Mouse (Mus musculus) neural tube, embryonic 14.5 days (tissue): ENCODE measurements around the gene Dip2c. TPM values are rescaled to one million over a fixed set of nuclear protein-coding genes. Genes with fewer than 3 reads are reported as not detected.

ENCODE experiments used
- ATAC-seq: fragments of 200-750 bp; cut with Nextera tagmentation; 2 replicates; pipeline ENCODE4 v1.8.0; 2017; ENCODE audit warnings: low read depth, mild to moderate bottlenecking, moderate TSS enrichment, moderate library complexity
- H3K27ac ChIP-seq: fragments of 300-500 bp; sonication (generic); 2 replicates; pipeline ENCODE4 v1.5.1; 2014; ENCODE audit warnings: low read depth, mild to moderate bottlenecking, control low read depth, low read length, moderate library complexity, mixed read lengths
- H3K27me3 ChIP-seq: fragments of 300-500 bp; sonication (generic); 2 replicates; pipeline ENCODE4 v1.6.1; 2014; ENCODE audit warnings: low read length; ENCODE audit not compliant: control insufficient read depth, insufficient read depth
- H3K36me3 ChIP-seq: fragments of 300-500 bp; sonication (generic); 2 replicates; pipeline ENCODE4 v1.6.1; 2014; ENCODE audit warnings: low read length, mixed read lengths; ENCODE audit not compliant: control insufficient read depth, insufficient read depth
- H3K4me1 ChIP-seq: fragments of 300-500 bp; sonication (generic); 2 replicates; pipeline ENCODE4 v1.6.1; 2014; ENCODE audit warnings: low read length; ENCODE audit not compliant: control insufficient read depth, insufficient read depth
- H3K4me2 ChIP-seq: fragments of 300-500 bp; sonication (generic); 2 replicates; pipeline ENCODE4 v1.6.1; 2014; ENCODE audit warnings: mild to moderate bottlenecking, low read depth, low read length, control low read depth
- H3K4me3 ChIP-seq: fragments of 300-500 bp; sonication (generic); 2 replicates; pipeline ENCODE4 v1.5.1; 2014; ENCODE audit warnings: low read depth, low read length, control low read depth, mixed read lengths
- H3K9ac ChIP-seq: fragments of 300-500 bp; sonication (generic); replicated peaks from 2 replicates; pipeline ENCODE4 v1.6.1; 2014; ENCODE audit warnings: low read depth, mild to moderate bottlenecking, control low read depth, low read length, mixed read lengths
- H3K9me3 ChIP-seq: fragments of 300-500 bp; sonication (generic); 2 replicates; pipeline ENCODE4 v1.6.1; 2016; ENCODE audit warnings: low read length; ENCODE audit not compliant: control insufficient read depth
- WGBS: fragments of 180-500 bp; shearing (Covaris S2); extraction: QIAGEN DNeasy Blood & Tissue Kit; methylation state at CpG from one replicate; pipeline ENCODE4 v1.1.7; 2014; 5-methylcytosine and 5-hydroxymethylcytosine counted together
- polyA plus RNA-seq: library from polyadenylated mRNA; unstranded; fragments of >200 nt; fragmentation: Nextera tagmentation; extraction: Ambion mirVana; gene quantifications from 2 replicates; pipeline ENCODE4 v1.2.1, GENCODE M21; 2014

The Dip2c gene
- polyA plus RNA-seq, 1 experiment from 2014 or later: 24.0 TPM

- H3K4me2 ChIP-seq: no peak overlapping the region
- no peaks in the 10 kb centered on the region for H3K9me3 ChIP-seq
- no peak for ATAC-seq
- H3K9ac ChIP-seq: no peak overlapping the region
- H3K4me1 ChIP-seq: no peaks in the 10 kb centered on the region
- H3K4me3 ChIP-seq: no peak overlapping the region
- no peaks in the 10 kb centered on the region for H3K27me3 ChIP-seq
- 86% methylated on average over 1 of the region's 1 CpGs for WGBS
- H3K36me3 ChIP-seq: no peaks in the 10 kb centered on the region
- H3K27ac ChIP-seq: no peak overlapping the region
Observed at GRCm38 (mm10) chr13:9481722-9482121, 205.4 kb downstream of the Dip2c start.

GRCm38 (mm10) chr13:9489696-9490095 is 213.4 kb downstream of the Dip2c start:
- Histone ChIP-seq H3K4me1 (no peaks in the 10 kb centered on the region), H3K9me3 (no peaks in the 10 kb centered on the region), H3K9ac (no peak overlapping the region), H3K36me3 (no peaks in the 10 kb centered on the region), H3K27me3 (no peaks in the 10 kb centered on the region), H3K27ac (no peak overlapping the region), H3K4me2 (no peak overlapping the region), H3K4me3 (no peak overlapping the region)
- WGBS: 89% methylated on average over 3 of the region's 3 CpGs
- ATAC-seq: no peak

- Histone ChIP-seq H3K9me3 (no peaks in the 10 kb centered on the region), H3K36me3 (no peaks in the 10 kb centered on the region), H3K27me3 (no peaks in the 10 kb centered on the region), H3K4me2 (peak overlapping the region; percentile 30; the same call in 1 of the 2 replicates), H3K4me1 (no peaks in the 10 kb centered on the region), H3K27ac (no peak overlapping the region), H3K4me3 (no peak overlapping the region), H3K9ac (no peak overlapping the region)
- ATAC-seq: no peak
- 74% methylated on average over 21 of the region's 21 CpGs for WGBS
Observed at GRCm38 (mm10) chr13:9494726-9495125, 218.4 kb downstream of the Dip2c start.

- H3K9me3 ChIP-seq: no peaks in the 10 kb centered on the region
- H3K4me3 ChIP-seq: no peak overlapping the region
- H3K4me2 ChIP-seq: no peak overlapping the region
- no peaks in the 10 kb centered on the region for H3K27me3 ChIP-seq
- no peak for ATAC-seq
- no peak overlapping the region for H3K27ac ChIP-seq
- H3K36me3 ChIP-seq: no peaks in the 10 kb centered on the region
- H3K4me1 ChIP-seq: no peaks in the 10 kb centered on the region
- no peak overlapping the region for H3K9ac ChIP-seq
- WGBS: 66% methylated on average over 6 of the region's 6 CpGs
Observed at GRCm38 (mm10) chr13:9504118-9504856, 228.0 kb downstream of the Dip2c start.

- no peak for ATAC-seq
- H3K4me1 ChIP-seq: no peaks in the 10 kb centered on the region
Observed at GRCm38 (mm10) chr13:9538556-9538955, 262.2 kb downstream of the Dip2c start.

GRCm38 (mm10) chr13:9547698-9548344 is 271.5 kb downstream of the Dip2c start:
- H3K27ac ChIP-seq: no peak overlapping the region
- no peaks in the 10 kb centered on the region for H3K9me3 ChIP-seq
- WGBS: 18% methylated on average over 9 of the region's 9 CpGs
- no peaks in the 10 kb centered on the region for H3K27me3 ChIP-seq
- H3K4me3 ChIP-seq: no peak overlapping the region
- H3K9ac ChIP-seq: no peak overlapping the region
- ATAC-seq: no peak
- no peak overlapping the region for H3K4me2 ChIP-seq
- no peaks in the 10 kb centered on the region for H3K4me1 ChIP-seq
- H3K36me3 ChIP-seq: no peaks in the 10 kb centered on the region

More at GRCm38 (mm10) chr13:9538556-9538955, 262.2 kb downstream of the Dip2c start:
- Histone ChIP-seq H3K27ac (no peak overlapping the region), H3K36me3 (no peaks in the 10 kb centered on the region), H3K4me3 (no peak overlapping the region), H3K9me3 (no peaks in the 10 kb centered on the region), H3K27me3 (no peaks in the 10 kb centered on the region), H3K9ac (no peak overlapping the region), H3K4me2 (no peak overlapping the region)

GRCm38 (mm10) chr13:9562099-9562498 is 285.8 kb downstream of the Dip2c start:
- no peak overlapping the region for H3K4me2 ChIP-seq
- ATAC-seq: no peak
- H3K27ac ChIP-seq: no peak overlapping the region
- H3K36me3 ChIP-seq: 0 out of 2 replicates have a peak, but pooled peaks cover 3% of the 10 kb centered on the region
- H3K9ac ChIP-seq: no peak overlapping the region
- no peaks in the 10 kb centered on the region for H3K9me3 ChIP-seq
- no peaks in the 10 kb centered on the region for H3K27me3 ChIP-seq
- no peaks in the 10 kb centered on the region for H3K4me1 ChIP-seq
- WGBS: 78% methylated on average over 1 of the region's 1 CpGs
- H3K4me3 ChIP-seq: no peak overlapping the region

GRCm38 (mm10) chr13:9562921-9563320 is 286.6 kb downstream of the Dip2c start:
- no peak overlapping the region for H3K4me3 ChIP-seq
- H3K36me3 ChIP-seq: 0 out of 2 replicates have a peak, but pooled peaks cover 3% of the 10 kb centered on the region
- H3K4me2 ChIP-seq: no peak overlapping the region
- ATAC-seq: no peak
- no peak overlapping the region for H3K9ac ChIP-seq
- H3K27ac ChIP-seq: no peak overlapping the region
- no peaks in the 10 kb centered on the region for H3K4me1 ChIP-seq
- H3K27me3 ChIP-seq: no peaks in the 10 kb centered on the region
- 7% methylated on average over 2 of the region's 2 CpGs for WGBS
- H3K9me3 ChIP-seq: no peaks in the 10 kb centered on the region

GRCm38 (mm10) chr13:9568852-9569251 is 292.5 kb downstream of the Dip2c start:
- Histone ChIP-seq H3K27ac (no peak overlapping the region), H3K4me2 (no peak overlapping the region), H3K9ac (no peak overlapping the region), H3K4me1 (no peaks in the 10 kb centered on the region), H3K4me3 (no peak overlapping the region), H3K9me3 (no peaks in the 10 kb centered on the region), H3K27me3 (no peaks in the 10 kb centered on the region), H3K36me3 (peaks cover 5% of the 10 kb centered on the region; the same call in 1 of the 2 replicates)
- ATAC-seq: peak; percentile 60; the same call in 1 of the 2 replicates
- 83% methylated on average over 5 of the region's 5 CpGs for WGBS
